Mouse (Mus musculus) MEL (cell line): ENCODE measurements around the gene Fastkd5. TPM values are rescaled to one million over a fixed set of nuclear protein-coding genes. Genes with fewer than 3 reads are reported as not detected.

Source experiments
- DNase-seq: peaks from one replicate; pipeline ENCODE4 v3.0.0; 2011; ENCODE audit warnings: low read depth, low spot score
- H3K27ac ChIP-seq: 2 replicates; pipeline ENCODE4 v1.5.1; 2012; ENCODE audit warnings: low read depth, mild to moderate bottlenecking, control low read depth, low read length, moderate library complexity; ENCODE audit not compliant: control insufficient read depth
- H3K27me3 ChIP-seq, 2 experiments: fragments of 150-350 bp in 1 of 2; sonication (generic) in 1 of 2; 2 replicates each; pipeline ENCODE4 v1.6.1; 2012; ENCODE audit warnings: low read length in 2 of 2, mild to moderate bottlenecking in 2 of 2, improper control_type of control experiment in 1 of 2, moderate library complexity in 1 of 2; ENCODE audit not compliant: insufficient read depth in 2 of 2, control insufficient read depth in 1 of 2
- H3K36me3 ChIP-seq, 2 experiments: 2 replicates each; pipeline ENCODE4 v1.6.1; 2012 to 2014; ENCODE audit warnings: low read length in 2 of 2, improper control_type of control experiment in 1 of 2, inconsistent platforms in 1 of 2, mild to moderate bottlenecking in 1 of 2; ENCODE audit not compliant: insufficient read depth in 2 of 2, control insufficient read depth in 1 of 2
- H3K4me1 ChIP-seq, 2 experiments: fragments of 150-350 bp in 1 of 2; sonication (generic) in 1 of 2; 2 replicates each; pipeline ENCODE4 v1.6.1; 2012; ENCODE audit warnings: low read length in 2 of 2, improper control_type of control experiment in 1 of 2, mild to moderate bottlenecking in 1 of 2; ENCODE audit not compliant: insufficient read depth in 2 of 2, control insufficient read depth in 1 of 2
- H3K4me3 ChIP-seq, 2 experiments: fragments of 150-350 bp in 1 of 2; sonication (generic) in 1 of 2; 2 replicates each; pipeline ENCODE4 v1.5.1; 2012; ENCODE audit warnings: low read depth in 2 of 2, low read length in 2 of 2, mild to moderate bottlenecking in 2 of 2, moderate library complexity in 2 of 2, control low read depth in 1 of 2, improper control_type of control experiment in 1 of 2; ENCODE audit not compliant: control insufficient read depth in 1 of 2, insufficient read depth in 1 of 2
- H3K79me2 ChIP-seq: 2 replicates; pipeline ENCODE4 v1.6.1; 2012; ENCODE audit warnings: mild to moderate bottlenecking, low read length, moderate library complexity; ENCODE audit not compliant: control insufficient read depth, poor library complexity, insufficient read depth
- H3K9ac ChIP-seq: 2 replicates; pipeline ENCODE4 v1.6.1; 2012; ENCODE audit warnings: low read depth, mild to moderate bottlenecking, control low read depth, low read length, moderate library complexity; ENCODE audit not compliant: control insufficient read depth, poor library complexity, severe bottlenecking
- H3K9me3 ChIP-seq: fragments of 150-350 bp; sonication (generic); replicated peaks from 2 replicates; pipeline ENCODE4 v1.6.1; 2012; ENCODE audit warnings: mild to moderate bottlenecking, low read length, improper control_type of control experiment, moderate library complexity; ENCODE audit not compliant: insufficient read depth
- BHLHE40 ChIP-seq: IDR thresholded peaks from 2 replicates; pipeline ENCODE4 v1.6.1; 2012; ENCODE audit warnings: low read depth, mild to moderate bottlenecking, inconsistent platforms, low read length, improper control_type of control experiment, borderline replicate concordance
- CHD1 ChIP-seq: IDR thresholded peaks from 2 replicates; pipeline ENCODE4 v1.6.1; 2012; ENCODE audit warnings: low read depth, mild to moderate bottlenecking, inconsistent platforms, low read length, improper control_type of control experiment
- CHD2 ChIP-seq: IDR thresholded peaks from 2 replicates; pipeline ENCODE4 v1.6.1; 2011; ENCODE audit warnings: low read length, improper control_type of control experiment
- CTCF ChIP-seq, 3 experiments: IDR thresholded peaks in 2 of 3; conservative IDR thresholded peaks in 1 of 3; 2 replicates each; pipeline ENCODE4 v1.5.1; 2011 to 2012; ENCODE audit warnings: low read length in 3 of 3, low read depth in 2 of 3, mild to moderate bottlenecking in 2 of 3, improper control_type of control experiment in 1 of 3, inconsistent platforms in 1 of 3, mixed read lengths in 1 of 3, moderate library complexity in 1 of 3; ENCODE audit not compliant: control insufficient read depth in 1 of 3, insufficient read depth in 1 of 3, poor library complexity in 1 of 3, severe bottlenecking in 1 of 3
- E2F4 ChIP-seq: IDR thresholded peaks from 2 replicates; pipeline ENCODE4 v1.6.1; 2011; ENCODE audit warnings: low read depth, low read length, improper control_type of control experiment, borderline replicate concordance
- GABPA ChIP-seq: IDR thresholded peaks from 2 replicates; pipeline ENCODE4 v1.6.1; 2012; ENCODE audit warnings: low read depth, mild to moderate bottlenecking, inconsistent platforms, low read length, improper control_type of control experiment, moderate library complexity
- JUND ChIP-seq: IDR thresholded peaks from 2 replicates; pipeline ENCODE4 v1.6.1; 2011; ENCODE audit warnings: low read depth, mild to moderate bottlenecking, improper control_type of control experiment, low read length
- KAT2A ChIP-seq: conservative IDR thresholded peaks from 2 replicates; pipeline ENCODE4 v1.6.1; 2012; ENCODE audit warnings: low read depth, low read length, improper control_type of control experiment, inconsistent platforms
- MAFK ChIP-seq: IDR thresholded peaks from 2 replicates; pipeline ENCODE4 v1.6.1; 2011; ENCODE audit warnings: low read depth, mild to moderate bottlenecking, low read length, improper control_type of control experiment, borderline replicate concordance
- MAX ChIP-seq: IDR thresholded peaks from 2 replicates; pipeline ENCODE4 v1.6.1; 2011; ENCODE audit warnings: low read length, improper control_type of control experiment
- MEF2A ChIP-seq: IDR thresholded peaks from 2 replicates; pipeline ENCODE4 v1.6.1; 2014; ENCODE audit warnings: low read depth, mild to moderate bottlenecking, inconsistent platforms, low read length, improper control_type of control experiment; ENCODE audit not compliant: poor library complexity, insufficient replicate concordance, severe bottlenecking; ENCODE audit errors: extremely low read depth
- MXI1 ChIP-seq: IDR thresholded peaks from 2 replicates; pipeline ENCODE4 v1.6.1; 2011; ENCODE audit warnings: mild to moderate bottlenecking, low read depth, low read length, improper control_type of control experiment
- MYB ChIP-seq: IDR thresholded peaks from 2 replicates; pipeline ENCODE4 v1.6.1; 2011; ENCODE audit warnings: mild to moderate bottlenecking, low read depth, low read length, improper control_type of control experiment
- POLR2A ChIP-seq, 2 experiments: IDR thresholded peaks; 2 replicates each; pipeline ENCODE4 v1.6.1; 2011 to 2012; ENCODE audit warnings: low read length in 2 of 2, mild to moderate bottlenecking in 2 of 2, control low read depth in 1 of 2, improper control_type of control experiment in 1 of 2, low read depth in 1 of 2, moderate library complexity in 1 of 2; ENCODE audit not compliant: control insufficient read depth in 1 of 2, insufficient read depth in 1 of 2, poor library complexity in 1 of 2
- POLR2AphosphoS2 ChIP-seq: IDR thresholded peaks from 2 replicates; pipeline ENCODE4 v1.6.1; 2011; ENCODE audit warnings: low read length, improper control_type of control experiment
- POLR2AphosphoS5 ChIP-seq: IDR thresholded peaks from 2 replicates; pipeline ENCODE4 v1.6.1; 2012; ENCODE audit warnings: low read depth, borderline replicate concordance, mild to moderate bottlenecking, inconsistent platforms, low read length, moderate library complexity, mixed read lengths
- SIN3A ChIP-seq: IDR thresholded peaks from 2 replicates; pipeline ENCODE4 v1.6.1; 2012; ENCODE audit warnings: low read length, improper control_type of control experiment, inconsistent platforms
- SMC3 ChIP-seq: IDR thresholded peaks from 2 replicates; pipeline ENCODE4 v1.6.1; 2011; ENCODE audit warnings: low read depth, low read length, improper control_type of control experiment
- TAL1 ChIP-seq: IDR thresholded peaks from 2 replicates; pipeline ENCODE4 v1.6.1; 2012; ENCODE audit warnings: mild to moderate bottlenecking, inconsistent platforms, low read length, moderate library complexity, mixed read lengths
- TBP ChIP-seq: IDR thresholded peaks from 2 replicates; pipeline ENCODE4 v1.8.0; 2011; ENCODE audit warnings: low read depth, low read length, improper control_type of control experiment
- TCF12 ChIP-seq: IDR thresholded peaks from 2 replicates; pipeline ENCODE4 v1.6.1; 2014; ENCODE audit warnings: low read depth, mild to moderate bottlenecking, inconsistent platforms, low read length, improper control_type of control experiment, moderate library complexity
- UBTF ChIP-seq: IDR thresholded peaks from 2 replicates; pipeline ENCODE4 v1.6.1; 2012; ENCODE audit warnings: low read depth, mild to moderate bottlenecking, inconsistent platforms, low read length, improper control_type of control experiment, moderate library complexity, borderline replicate concordance; ENCODE audit not compliant: insufficient read depth
- USF2 ChIP-seq, 2 experiments: IDR thresholded peaks; 2 replicates each; pipeline ENCODE4 v1.6.1; 2011 to 2012; ENCODE audit warnings: improper control_type of control experiment in 2 of 2, low read length in 2 of 2, borderline replicate concordance in 1 of 2, inconsistent platforms in 1 of 2, low read depth in 1 of 2, mild to moderate bottlenecking in 1 of 2; ENCODE audit not compliant: insufficient read depth in 1 of 2
- ZC3H11A ChIP-seq: IDR thresholded peaks from 2 replicates; pipeline ENCODE4 v1.6.1; 2012; ENCODE audit warnings: low read depth, mild to moderate bottlenecking, inconsistent platforms, low read length, improper control_type of control experiment
- ZKSCAN1 ChIP-seq: IDR thresholded peaks from 2 replicates; pipeline ENCODE4 v1.6.1; 2012; ENCODE audit warnings: low read depth, mild to moderate bottlenecking, inconsistent platforms, low read length, improper control_type of control experiment, moderate library complexity
- ZMIZ1 ChIP-seq: IDR thresholded peaks from 2 replicates; pipeline ENCODE4 v1.6.1; 2012; ENCODE audit warnings: low read depth, mild to moderate bottlenecking, inconsistent platforms, low read length, improper control_type of control experiment, moderate library complexity
- polyA plus RNA-seq, 2 experiments: library from polyadenylated mRNA; stranded (reverse) in 1 of 2; unstranded in 1 of 2; fragments of >175 nt in 1 of 2; fragments of >200 nt in 1 of 2; gene quantifications; 2 replicates each; pipeline versions ENCODE4 v1.2.1 to v1.2.4; 2012; ENCODE audit warnings: low replicate concordance in 2 of 2, low read depth in 1 of 2; ENCODE audit not compliant: insufficient read length in 2 of 2, insufficient read depth in 1 of 2, missing spikeins in 1 of 2
- total RNA-seq: library from RNA; depleted of rRNA; stranded (reverse); fragments of 300-350 nt; gene quantifications from 2 replicates; pipeline ENCODE4 v1.2.3, GENCODE M21; 2012

The Fastkd5 gene
- total and polyA plus RNA-seq, 3 experiments: 11.7 to 15.3 TPM; not detected in 1

DNA sequence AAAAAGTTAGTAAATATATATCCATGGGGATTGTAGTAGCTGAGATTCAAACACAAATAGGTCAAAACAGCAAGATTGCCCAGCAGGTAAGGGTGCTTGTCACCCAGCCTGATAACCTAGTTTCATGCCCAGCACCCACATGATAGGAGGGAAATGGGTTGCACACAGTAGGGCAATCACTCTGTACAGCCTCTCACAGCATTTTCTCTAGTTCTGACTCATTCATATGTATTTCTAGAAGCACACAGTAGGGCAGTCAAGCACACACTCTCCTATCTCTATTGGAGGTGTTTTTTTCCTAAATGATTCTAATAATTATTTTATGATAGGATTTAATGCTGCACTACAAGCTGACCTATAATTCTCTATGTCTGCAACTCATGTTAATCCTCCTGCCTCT lies 59.9 kb downstream of the Fastkd5 start:
- Histone ChIP-seq H3K4me3 (no peak overlapping the region), H3K36me3 (peaks cover 0 to 5% of the 10 kb centered on the region in 2 experiments; a peak in 2 of 4 replicates), H3K79me2 (peaks cover 4% of the 10 kb centered on the region), H3K9ac (no peak overlapping the region), H3K9me3 (no peaks in the 10 kb centered on the region), H3K27ac (no peak overlapping the region), H3K4me1 (peaks cover 0 to under 1% of the 10 kb centered on the region in 2 experiments; a peak in 1 of 4 replicates), H3K27me3 (no peaks in the 10 kb centered on the region)
- no peak for TF ChIP-seq POLR2AphosphoS5
- no peak for TF ChIP-seq E2F4
- no peak for TF ChIP-seq TBP
- no peak for TF ChIP-seq POLR2AphosphoS2
- peak; percentile 73 for TF ChIP-seq ZKSCAN1
- no peak for TF ChIP-seq SMC3
- DNase-seq: no peak

DNA sequence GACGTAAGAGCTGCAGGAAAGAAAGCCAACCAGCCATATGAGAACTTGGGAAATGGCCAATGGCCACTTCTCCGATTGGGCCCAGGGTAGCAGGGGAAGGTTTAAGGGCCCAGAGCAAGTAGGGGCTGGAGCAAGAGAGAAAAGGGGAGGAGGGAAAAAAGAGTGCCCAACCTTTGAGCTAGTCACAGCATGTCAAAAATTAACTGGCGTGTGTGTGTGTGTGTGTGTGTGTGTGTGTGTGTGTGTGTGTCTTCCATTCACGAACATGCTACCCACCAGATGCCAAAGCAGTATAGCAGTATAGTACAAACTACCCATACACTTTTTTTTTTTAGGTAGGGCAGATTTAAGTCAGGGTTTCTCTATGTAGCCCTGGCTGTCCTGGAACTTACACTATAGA lies 60.9 kb downstream of the Fastkd5 start:
- Histone ChIP-seq H3K9ac (no peak overlapping the region), H3K27me3 (no peaks in the 10 kb centered on the region), H3K79me2 (peaks cover 14% of the 10 kb centered on the region), H3K36me3 (peaks cover 4 to 5% of the 10 kb centered on the region in 2 experiments), H3K27ac (no peak overlapping the region), H3K9me3 (no peaks in the 10 kb centered on the region), H3K4me1 (peaks cover 2 to 7% of the 10 kb centered on the region in 2 experiments; a peak in 2 of 4 replicates), H3K4me3 (no peak overlapping the region)
- DNase-seq: no peak
- TF ChIP-seq POLR2AphosphoS5: no peak
- TF ChIP-seq MAFK: no peak
- TF ChIP-seq UBTF: no peak
- no peak for TF ChIP-seq GABPA
- TF ChIP-seq KAT2A: no peak
- TF ChIP-seq TBP: no peak
- no peak for TF ChIP-seq MXI1
- TF ChIP-seq USF2 (IDR thresholded peaks at IDR 0.05; ENCODE audit: borderline replicate concordance in 1 of 2, insufficient read depth in 1 of 2, low read depth in 1 of 2, low read length in 2 of 2): no peak
- TF ChIP-seq SMC3: no peak
- no peak for TF ChIP-seq POLR2A (IDR thresholded peaks at IDR 0.05; ENCODE audit: control insufficient read depth in 1 of 2, insufficient read depth in 1 of 2, low read depth in 1 of 2, low read length in 2 of 2, poor library complexity in 1 of 2)
- no peak for TF ChIP-seq MYB

DNA sequence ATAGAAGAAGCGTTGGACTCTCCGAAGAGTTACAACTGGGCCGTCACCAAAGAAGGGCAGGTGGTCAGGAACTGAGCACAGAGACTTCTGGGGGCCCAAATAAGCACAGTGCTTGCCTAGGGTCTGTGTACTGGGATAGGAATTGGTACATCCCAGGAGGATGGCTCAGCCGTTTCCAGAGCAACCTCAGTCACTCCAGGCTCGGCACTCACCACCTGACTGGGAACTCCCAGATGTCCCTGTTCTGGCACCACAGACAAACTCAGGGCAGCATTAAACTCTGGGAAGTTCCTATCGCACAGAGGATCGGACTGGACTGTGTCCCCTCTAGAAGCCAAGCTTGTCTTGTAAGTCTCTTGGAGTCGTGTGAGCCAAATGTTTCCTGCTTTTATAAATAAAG lies 64.8 kb downstream of the Fastkd5 start:
- Histone ChIP-seq H3K4me3 (peak overlapping the region; percentile 88 to 91; a peak in 3 of 4 replicates), H3K9ac (peak overlapping the region; percentile 91), H3K79me2 (peaks cover 17% of the 10 kb centered on the region), H3K27ac (no peak overlapping the region), H3K36me3 (peaks cover 4 to 5% of the 10 kb centered on the region in 2 experiments), H3K4me1 (peaks cover 2 to 7% of the 10 kb centered on the region in 2 experiments; a peak in 2 of 4 replicates), H3K27me3 (no peaks in the 10 kb centered on the region), H3K9me3 (no peaks in the 10 kb centered on the region)
- DNase-seq: no peak
- TF ChIP-seq KAT2A: no peak
- TF ChIP-seq POLR2A (IDR thresholded peaks at IDR 0.05; ENCODE audit: control insufficient read depth in 1 of 2, insufficient read depth in 1 of 2, low read depth in 1 of 2, low read length in 2 of 2, poor library complexity in 1 of 2): no peak
- TF ChIP-seq MAX: no peak
- TF ChIP-seq TCF12: no peak
- TF ChIP-seq SIN3A: no peak
- no peak for TF ChIP-seq JUND
- no peak for TF ChIP-seq POLR2AphosphoS5
- no peak for TF ChIP-seq ZKSCAN1
- no peak for TF ChIP-seq E2F4
- no peak for TF ChIP-seq BHLHE40
- no peak for TF ChIP-seq MEF2A
- no peak for TF ChIP-seq CTCF (IDR thresholded peaks at IDR 0.05 in 2 of 3, conservative IDR thresholded peaks at IDR 0.05 in 1 of 3; ENCODE audit: control insufficient read depth in 1 of 3, insufficient read depth in 1 of 3, low read depth in 2 of 3, low read length in 3 of 3, poor library complexity in 1 of 3, severe bottlenecking in 1 of 3)
- TF ChIP-seq CHD2: no peak
- no peak for TF ChIP-seq ZC3H11A
- no peak for TF ChIP-seq CHD1
- TF ChIP-seq TAL1: no peak
- TF ChIP-seq ZMIZ1: no peak
